Mouse (Mus musculus) stomach, postnatal 0 days (tissue): ENCODE measurements around the gene Traf6. TPM values are rescaled to one million over a fixed set of nuclear protein-coding genes. Genes with fewer than 3 reads are reported as not detected.

ENCODE experiments used
- ATAC-seq: fragments of 200-750 bp; cut with Nextera tagmentation; 2 replicates; pipeline ENCODE4 v1.8.0; 2017; ENCODE audit not compliant: low FRiP score, low TSS enrichment
- DNase-seq: peaks from one replicate; pipeline ENCODE4 v3.0.0-alpha.2; 2016; ENCODE audit warnings: low spot score
- H3K27ac ChIP-seq: fragments of 300-500 bp; sonication (generic); replicated peaks from 2 replicates; pipeline ENCODE4 v1.5.1; 2014; ENCODE audit warnings: mild to moderate bottlenecking, control low read depth
- H3K27me3 ChIP-seq: fragments of 300-500 bp; sonication (generic); 2 replicates; pipeline ENCODE4 v1.6.1; 2014; ENCODE audit warnings: low read length; ENCODE audit not compliant: control insufficient read depth, insufficient read depth
- H3K36me3 ChIP-seq: fragments of 300-500 bp; sonication (generic); 2 replicates; pipeline ENCODE4 v1.6.1; 2014; ENCODE audit warnings: low read length, mixed read lengths; ENCODE audit not compliant: control insufficient read depth, insufficient read depth
- H3K4me1 ChIP-seq: fragments of 300-500 bp; sonication (generic); replicated peaks from 2 replicates; pipeline ENCODE4 v1.6.1; 2014; ENCODE audit warnings: antibody characterized with exemption; ENCODE audit not compliant: control insufficient read depth, insufficient read depth
- H3K4me2 ChIP-seq: fragments of 300-500 bp; sonication (generic); replicated peaks from 2 replicates; pipeline ENCODE4 v1.6.1; 2014; ENCODE audit warnings: low read depth, mild to moderate bottlenecking, control low read depth, moderate library complexity
- H3K4me3 ChIP-seq: fragments of 300-500 bp; sonication (generic); 2 replicates; pipeline ENCODE4 v1.5.1; 2014; ENCODE audit warnings: low read depth, low read length, control low read depth
- H3K9ac ChIP-seq: fragments of 300-500 bp; sonication (generic); 2 replicates; pipeline ENCODE4 v1.6.1; 2014; ENCODE audit warnings: mild to moderate bottlenecking, low read length, control low read depth, mixed read lengths
- H3K9me3 ChIP-seq: fragments of 300-500 bp; sonication (generic); 2 replicates; pipeline ENCODE4 v1.6.1; 2016; ENCODE audit warnings: low read length; ENCODE audit not compliant: control insufficient read depth
- CTCF ChIP-seq: IDR thresholded peaks from 2 replicates; pipeline ENCODE4 v1.5.1; 2016; ENCODE audit warnings: antibody characterized with exemption, low read depth, mild to moderate bottlenecking, moderate library complexity
- EP300 ChIP-seq: optimal IDR thresholded peaks from 2 replicates; pipeline ENCODE3; 2016; ENCODE audit warnings: antibody characterized with exemption
- WGBS: fragments of 180-500 bp; shearing (Covaris S2); extraction: QIAGEN DNeasy Blood & Tissue Kit; methylation state at CpG from one replicate; pipeline ENCODE4 v1.1.7; 2014; 5-methylcytosine and 5-hydroxymethylcytosine counted together
- polyA plus RNA-seq: library from polyadenylated mRNA; unstranded; fragments of >200 nt; fragmentation: Nextera tagmentation; extraction: Ambion mirVana; gene quantifications from 2 replicates; pipeline ENCODE4 v1.2.1, GENCODE M21; 2015

Traf6 gene
- polyA plus RNA-seq, 1 experiment from 2014 or later = 4.5 TPM

- H3K4me2 ChIP-seq = no peak overlapping the region
- no peak overlapping the region for H3K9ac ChIP-seq
- TF ChIP-seq CTCF (no peak), EP300 (no peak)
- no peaks in the 10 kb centered on the region for H3K9me3 ChIP-seq
- no peak overlapping the region for H3K27ac ChIP-seq
- DNase-seq = no peak
- H3K36me3 ChIP-seq = no peaks in the 10 kb centered on the region
- no peak for ATAC-seq
- WGBS = 42% methylated on average over 8 of the region's 8 CpGs
- H3K4me3 ChIP-seq = no peak overlapping the region
- H3K4me1 ChIP-seq = no peaks in the 10 kb centered on the region
- H3K27me3 ChIP-seq = no peaks in the 10 kb centered on the region
These were observed 44.4 kb downstream of the Traf6 start for GRCm38 (mm10) chr2:101722370-101723332.

- Histone ChIP-seq H3K27me3 (no peaks in the 10 kb centered on the region), H3K4me3 (no peak overlapping the region), H3K36me3 (no peaks in the 10 kb centered on the region), H3K4me2 (no peak overlapping the region), H3K4me1 (no peaks in the 10 kb centered on the region), H3K27ac (no peak overlapping the region), H3K9ac (no peak overlapping the region), H3K9me3 (no peaks in the 10 kb centered on the region)
- no peak for ATAC-seq
- TF ChIP-seq EP300 (no peak), CTCF (no peak)
- WGBS = 73% methylated on average over 10 of the region's 10 CpGs
- no peak for DNase-seq
These were observed 45.2 kb downstream of the Traf6 start for GRCm38 (mm10) chr2:101723333-101723881.

- Histone ChIP-seq H3K9ac (no peak overlapping the region), H3K36me3 (no peaks in the 10 kb centered on the region), H3K27ac (no peak overlapping the region), H3K27me3 (no peaks in the 10 kb centered on the region), H3K4me1 (no peaks in the 10 kb centered on the region), H3K9me3 (no peaks in the 10 kb centered on the region), H3K4me2 (no peak overlapping the region), H3K4me3 (no peak overlapping the region)
- no peak for TF ChIP-seq CTCF
- no peak for DNase-seq
- no peak for ATAC-seq
These were observed 49.6 kb downstream of the Traf6 start for GRCm38 (mm10) chr2:101727787-101728186.

GRCm38 (mm10) chr2:101729472-101729871 is 51.2 kb downstream of the Traf6 start:
- Histone ChIP-seq H3K27ac (no peak overlapping the region), H3K4me3 (no peak overlapping the region), H3K4me1 (no peaks in the 10 kb centered on the region), H3K27me3 (no peaks in the 10 kb centered on the region), H3K9ac (no peak overlapping the region), H3K4me2 (no peak overlapping the region), H3K36me3 (no peaks in the 10 kb centered on the region), H3K9me3 (no peaks in the 10 kb centered on the region)
- WGBS = 46% methylated on average over 1 of the region's 1 CpGs
- TF ChIP-seq CTCF = no peak
- DNase-seq (no peak), ATAC-seq (no peak)

GRCm38 (mm10) chr2:101730972-101731371 is 52.7 kb downstream of the Traf6 start:
- H3K27me3 ChIP-seq = no peaks in the 10 kb centered on the region
- H3K4me2 ChIP-seq = no peak overlapping the region
- no peak for DNase-seq
- H3K9ac ChIP-seq = no peak overlapping the region
- H3K4me1 ChIP-seq = no peaks in the 10 kb centered on the region
- H3K27ac ChIP-seq = no peak overlapping the region
- no peak for ATAC-seq
- no peaks in the 10 kb centered on the region for H3K9me3 ChIP-seq
- no peaks in the 10 kb centered on the region for H3K36me3 ChIP-seq
- no peak overlapping the region for H3K4me3 ChIP-seq
- TF ChIP-seq EP300 (no peak), CTCF (no peak)

GRCm38 (mm10) chr2:101732777-101733210 is 54.6 kb downstream of the Traf6 start:
- Histone ChIP-seq H3K36me3 (no peaks in the 10 kb centered on the region), H3K27ac (no peak overlapping the region), H3K9me3 (no peaks in the 10 kb centered on the region), H3K4me1 (no peaks in the 10 kb centered on the region), H3K4me2 (no peak overlapping the region), H3K4me3 (no peak overlapping the region), H3K9ac (no peak overlapping the region), H3K27me3 (no peaks in the 10 kb centered on the region)
- TF ChIP-seq EP300 (no peak), CTCF (no peak)
- ATAC-seq (no peak), DNase-seq (no peak)
- 76% methylated on average over 10 of the region's 10 CpGs for WGBS
